Mouse (Mus musculus) pancreas, adult 10 weeks (tissue): ENCODE results near the gene Agr2. TPM values are rescaled to one million over a fixed set of nuclear protein-coding genes. Genes with fewer than 3 reads are reported as not detected.

Source experiments
- polyA plus RNA-seq: library from polyadenylated mRNA; stranded (reverse); fragments of 350-450 nt; fragmentation: Illumina TruSeq; extraction: RNeasy Lipid Tissue Mini Kit (QIAGEN cat#74804); gene quantifications from one replicate; pipeline ENCODE4 v1.2.3, GENCODE M21; 2015; ENCODE audit warnings: low read depth, low replicate concordance; ENCODE audit not compliant: insufficient read depth

The Agr2 gene
- not detected for polyA plus RNA-seq

DNA sequence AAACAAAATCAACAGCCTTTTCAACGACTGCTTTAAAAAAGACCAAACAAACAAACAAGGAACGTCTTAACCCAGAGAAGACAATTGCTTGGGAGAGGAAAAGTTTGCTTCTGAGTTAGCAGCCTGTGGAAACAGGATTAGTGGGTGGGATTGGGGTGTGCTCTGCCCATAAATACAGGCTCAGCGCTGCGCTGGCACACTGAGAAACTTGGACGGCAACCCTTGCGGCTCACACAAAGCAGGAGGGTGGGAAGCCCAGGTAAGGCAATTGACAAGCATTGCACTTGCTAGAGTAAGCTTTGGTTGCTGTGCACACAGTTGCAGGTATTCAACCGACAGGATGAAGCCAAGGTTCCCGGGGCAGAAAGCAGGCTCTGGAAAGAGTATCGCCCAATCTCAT is at the start of gene Agr2:
Gene Agr2 (plus strand): TSS at position 197 of the 400 bp plus-strand sequence.

DNA sequence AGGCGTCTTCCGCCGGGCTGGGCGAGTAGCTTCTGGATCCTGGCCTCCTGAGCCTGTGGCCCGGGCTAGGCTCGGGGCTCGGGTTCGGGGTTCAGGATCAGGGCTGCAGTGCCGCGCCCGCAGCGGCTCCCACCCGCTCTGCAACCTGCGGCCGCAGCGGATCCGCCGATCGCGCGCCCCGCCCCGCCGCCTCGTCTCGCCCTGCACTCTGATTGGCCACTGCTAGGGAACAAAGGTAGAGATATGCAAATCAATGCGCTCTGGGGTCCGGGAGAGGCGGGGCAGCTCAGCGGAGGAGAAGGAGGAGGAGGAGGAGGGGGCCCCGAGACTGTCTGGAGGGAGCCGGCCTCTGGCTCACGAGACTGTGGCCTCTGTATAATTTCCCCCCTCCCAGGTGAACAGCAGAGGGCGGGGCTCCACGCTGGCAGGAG is 49.7 kb downstream of the Agr2 start, which contains the start of gene Tspan13:
Gene Tspan13 (minus strand): TSS at position 153 of the 431 bp plus-strand sequence.

Other genes with a start within 250 kb of the Agr2 start
- gene Agr3, start 67.3 kb upstream of the Agr2 start, polyA plus RNA-seq = not detected
- 26.8 TPM for gene Tspan13, start 49.6 kb downstream of the Agr2 start, polyA plus RNA-seq
- gene Ankmy2, start 164.2 kb downstream of the Agr2 start, polyA plus RNA-seq = 7.2 TPM
- gene Bzw2, start 165.2 kb downstream of the Agr2 start, polyA plus RNA-seq = 5.8 TPM